Mouse (Mus musculus) lung, postnatal 14 days (tissue): ENCODE results near the gene Col8a2.

ENCODE experiments used
- DNase-seq: peaks from one replicate; pipeline ENCODE4 v3.0.0; 2021

Gene Col8a2

GRCm38 (mm10) chr4:126343451-126343850 lies 56.9 kb downstream of the Col8a2 start:
- no peak for DNase-seq

GRCm38 (mm10) chr4:126360069-126360468 lies 73.5 kb downstream of the Col8a2 start:
- DNase-seq = no peak
